Mouse (Mus musculus): ENCODE data around the gene Cryl1. TPM values are rescaled to one million over a fixed set of nuclear protein-coding genes. Genes with fewer than 3 reads are reported as not detected.

Cryl1 gene
- total RNA-seq, 2 experiments from 2014 or later = 6.6 to 7.1 TPM

DNA sequence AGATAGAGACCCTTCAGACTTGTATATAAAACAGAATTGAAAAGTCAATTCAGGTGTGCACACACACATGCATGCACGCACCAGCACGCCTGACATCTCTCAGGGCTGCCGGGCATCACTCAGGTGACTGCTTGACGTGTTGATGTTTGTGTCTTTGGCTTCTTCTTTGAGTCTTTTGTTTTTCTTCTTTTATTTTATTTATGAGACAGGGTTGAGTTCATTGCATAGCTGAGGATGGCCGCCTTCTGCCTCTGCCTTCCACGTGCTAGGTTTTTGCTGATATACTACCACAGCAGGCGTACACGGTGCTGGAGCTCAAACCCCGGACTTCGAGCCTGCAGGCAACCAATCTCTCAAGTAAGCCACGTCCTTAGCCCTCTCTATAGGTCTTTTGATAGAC, 163.1 kb downstream of the Cryl1 start:
- no peak for DNase-seq (ENCODE audit: low spot score)

DNA sequence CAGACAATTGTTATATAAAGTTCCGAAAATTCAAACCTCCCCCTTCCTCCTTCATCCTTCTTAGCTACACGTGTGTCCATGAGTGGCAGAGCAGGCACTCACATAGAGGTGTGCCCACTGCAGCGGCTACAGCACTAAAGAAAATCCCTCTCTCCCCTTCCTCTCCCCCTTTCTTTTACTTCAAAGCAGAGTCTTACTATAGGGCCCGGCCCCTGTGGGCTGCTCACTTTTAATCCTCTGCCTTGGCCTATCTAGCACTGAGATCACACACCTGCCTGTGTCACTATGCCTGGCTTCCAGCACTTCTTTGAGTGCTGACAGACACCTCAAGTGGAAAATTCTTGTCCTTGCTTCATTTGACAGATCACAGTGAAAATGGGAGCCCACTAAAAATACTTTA, 163.6 kb downstream of the Cryl1 start:
- no peak for DNase-seq (ENCODE audit: low spot score)

DNA sequence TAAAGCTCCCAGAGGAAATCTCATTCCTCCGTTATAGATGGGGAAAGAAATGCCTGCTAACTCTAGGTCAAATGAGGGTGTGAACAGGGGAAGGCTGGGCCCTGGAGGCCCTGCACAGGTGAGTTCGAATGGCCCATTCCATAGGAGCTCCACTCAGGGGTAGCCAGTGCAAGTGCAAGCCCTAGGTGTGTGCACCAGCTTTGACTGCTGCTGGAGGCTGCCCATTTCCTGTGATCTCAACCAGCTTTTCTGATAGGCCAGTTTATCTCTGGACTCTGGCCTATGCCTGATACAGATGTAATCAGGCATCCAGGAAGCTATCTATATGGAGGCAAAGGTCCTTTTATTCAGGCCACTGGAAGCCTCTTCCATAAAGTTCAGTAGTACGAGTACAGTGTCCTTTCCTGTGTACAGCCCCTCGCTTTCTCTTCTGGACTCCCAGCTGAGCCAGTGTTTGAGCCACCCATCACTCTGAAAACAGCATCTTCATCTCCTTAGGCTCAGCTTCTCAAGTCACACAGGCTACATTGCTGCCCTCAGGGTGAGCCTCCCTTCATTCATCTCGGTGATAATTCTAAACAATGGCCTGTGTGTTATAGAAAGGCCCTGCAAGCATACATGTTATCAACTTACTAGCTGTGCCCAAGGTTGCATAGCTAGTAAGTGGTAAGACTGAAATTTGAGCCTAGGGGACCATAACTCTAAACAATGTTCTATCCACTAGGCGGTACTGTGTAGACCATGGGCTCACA, 167.9 kb downstream of the Cryl1 start:
- DNase-seq (ENCODE audit: low spot score) = no peak

Other genes with a start within 250 kb of the Cryl1 start
- 1 to 10 TPM; 3.5 to 4.2 TPM for gene Ift88, start 25.5 kb upstream of the Cryl1 start, total RNA-seq (2021)
- 1 to 10 TPM; 1.4 to 1.6 TPM for gene Il17d, start 126.2 kb upstream of the Cryl1 start, total RNA-seq (2021)
- 10 to 100 TPM; 45.1 to 47.3 TPM for gene Eef1akmt1, start 173.1 kb upstream of the Cryl1 start, total RNA-seq (2021)